Mouse (Mus musculus): Measurements from ENCODE around the gene Tgds. TPM values are rescaled to one million over a fixed set of nuclear protein-coding genes. Genes with fewer than 3 reads are reported as not detected.

The Tgds gene
- polyA plus RNA-seq (2015; fragmentation: Nextera tagmentation; extraction: Ambion mirVana), result 20.5 and 21.0 TPM in 2 replicates

GRCm38 (mm10) chr14:118132642-118132977 is at the start of gene Tgds:
Gene Tgds (minus strand): TSS chr14:118132755.

GRCm38 (mm10) chr14:118136744-118137452 is 4.3 kb upstream of the Tgds start, which contains the start of gene Gpr180:
Gene Gpr180 (plus strand): TSS chr14:118137158.

Other genes starting within 250 kb of the Tgds start
- gene Dct, start 80.5 kb downstream of the Tgds start, polyA plus RNA-seq (2015; fragmentation: Nextera tagmentation; extraction: Ambion mirVana), result 0.30 and 0.35 TPM in 2 replicates
- 55.0 and 56.6 TPM in 2 replicates for gene Gpr180, start 4.4 kb upstream of the Tgds start, polyA plus RNA-seq (2015; fragmentation: Nextera tagmentation; extraction: Ambion mirVana)
- gene Sox21, start 104.3 kb upstream of the Tgds start, polyA plus RNA-seq (2015; fragmentation: Nextera tagmentation; extraction: Ambion mirVana), result 0.06 TPM in 2 replicates
- not detected in 2 replicates for gene Gm9376, start 134.2 kb upstream of the Tgds start, polyA plus RNA-seq (2015; fragmentation: Nextera tagmentation; extraction: Ambion mirVana)

Measured in urinary bladder, postnatal 0 days (tissue).